Mouse (Mus musculus) ES-Bruce4 (cell line): ENCODE measurements around the gene Osgep.

Source experiments
- EP300 ChIP-seq: IDR thresholded peaks from 2 replicates; pipeline ENCODE4 v1.6.1; 2011; ENCODE audit warnings: low read depth, low read length; ENCODE audit not compliant: insufficient read depth
- POLR2A ChIP-seq: IDR thresholded peaks from one replicate; pipeline ENCODE4 v1.8.1; 2011; ENCODE audit warnings: low read length; ENCODE audit not compliant: insufficient read depth

DNA sequence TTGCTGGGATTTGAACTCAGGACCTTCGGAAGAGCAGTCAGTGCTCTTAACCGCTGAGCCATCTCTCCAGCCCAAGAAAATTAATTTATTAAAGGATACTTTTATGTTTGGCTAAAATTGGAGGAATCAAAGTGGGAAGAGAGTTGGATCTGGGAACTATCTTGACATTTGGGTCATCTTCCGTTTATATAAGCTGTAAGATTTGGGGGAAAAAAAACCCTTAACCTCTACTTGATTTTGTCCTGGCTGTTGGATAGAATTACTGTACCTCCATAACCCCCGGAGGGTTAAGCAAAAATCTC is 19.9 kb downstream of the Osgep start:
- TF ChIP-seq EP300 (no peak), POLR2A (no peak)
